8 mouse cellular contexts compared by ENCODE assay signal in genomic region chr7:27490543-27491329, GRCm38 (mm10). TPM values are rescaled to one million over a fixed set of nuclear protein-coding genes. Genes with fewer than 3 reads are reported as not detected.
A peak's percentile ranks its signal among the peaks of the same experiment; 100 is the strongest.
DNase-seq lines count a peak whose midpoint lies in the region; ATAC-seq and TF ChIP-seq lines count a peak whose summit lies in the region.

No protein-coding gene starts in this region.

- peak; percentile 59 for TF ChIP-seq POLR2A in heart, adult 2 months (IDR thresholded peaks at IDR 0.05; ENCODE audit: insufficient read depth, low read depth, low read length)

- peak overlapping the region; percentile 37 for H3K4me3 ChIP-seq in embryonic facial prominence, embryonic 14.5 days (ENCODE audit: low read depth, low read length)
- H3K4me3 ChIP-seq in heart, adult 2 months = peak overlapping the region; percentile 51
- peak overlapping the region; percentile 41 for H3K4me3 ChIP-seq in limb, embryonic 13.5 days
- H3K4me3 ChIP-seq in midbrain, embryonic 15.5 days = peak overlapping the region; percentile 24

- H3K4me2 ChIP-seq in embryonic facial prominence, embryonic 14.5 days (ENCODE audit: low read depth, low read length) = peak overlapping the region; percentile 62
- peak overlapping the region; percentile 67 for H3K4me2 ChIP-seq in limb, embryonic 13.5 days (replicated peaks)
- H3K4me2 ChIP-seq in midbrain, embryonic 15.5 days = peak overlapping the region; percentile 47

- 3% methylated on average over 25 of the region's 33 CpGs for WGBS in embryonic facial prominence, embryonic 14.5 days
- under 1% methylated on average over 30 of the region's 33 CpGs for WGBS in heart, adult 2 months
- WGBS in limb, embryonic 13.5 days = 1% methylated on average over 32 of the region's 33 CpGs
- WGBS in midbrain, embryonic 15.5 days = 3% methylated on average over 32 of the region's 33 CpGs

- no peaks in the 10 kb centered on the region for H3K27me3 ChIP-seq in embryonic facial prominence, embryonic 14.5 days (replicated peaks; ENCODE audit: control insufficient read depth, insufficient read depth, low read length)
- no peaks in the 10 kb centered on the region for H3K27me3 ChIP-seq in heart, adult 2 months (ENCODE audit: control insufficient read depth, insufficient read depth, low read length)
- no peaks in the 10 kb centered on the region for H3K27me3 ChIP-seq in limb, embryonic 13.5 days
- peaks cover 8% of the 10 kb centered on the region; the same call in 1 of the 2 replicates for H3K27me3 ChIP-seq in midbrain, embryonic 15.5 days (replicated peaks)

- H3K9ac ChIP-seq in embryonic facial prominence, embryonic 14.5 days (ENCODE audit: low read depth, low read length) = peak overlapping the region; percentile 62
- peak overlapping the region; percentile 64 for H3K9ac ChIP-seq in heart, adult 2 months (ENCODE audit: low read depth, low read length)
- peak overlapping the region; percentile 63 for H3K9ac ChIP-seq in limb, embryonic 13.5 days
- H3K9ac ChIP-seq in midbrain, embryonic 15.5 days = no peak overlapping the region

- ATAC-seq in embryonic facial prominence, embryonic 14.5 days (ENCODE audit: low read depth) = peak; percentile 62
- peak; percentile 34 for ATAC-seq in limb, embryonic 13.5 days (ENCODE audit: low FRiP score, low read depth)
- ATAC-seq in midbrain, embryonic 15.5 days (replicated peaks) = no peak

- no peaks in the 10 kb centered on the region; the same call in 1 of the 2 replicates for H3K79me2 ChIP-seq in heart, adult 2 months (replicated peaks; ENCODE audit: control insufficient read depth, insufficient read depth, low read length)

- DNase-seq in 3T3-L1 (ENCODE audit: low read depth, low spot score) = peak; percentile 91
- peak; percentile 87 to 88 for DNase-seq in adrenal gland, postnatal 4 days (ENCODE audit: low spot score in 2 of 2)
- peak; percentile 94 for DNase-seq in embryonic facial prominence, embryonic 14.5 days (ENCODE audit: low spot score)
- DNase-seq in heart, adult 2 months = peak; percentile 96 to 97
- DNase-seq in kidney, adult 8-10 months = peak; percentile 93 to 96
- DNase-seq in spleen, postnatal 10 days (ENCODE audit: low spot score in 2 of 2) = peak; percentile 94 to 96

- H3K27ac ChIP-seq in embryonic facial prominence, embryonic 14.5 days (replicated peaks; ENCODE audit: low read depth, low read length) = peak overlapping the region; percentile 93
- peak overlapping the region; percentile 96 for H3K27ac ChIP-seq in heart, adult 2 months
- H3K27ac ChIP-seq in limb, embryonic 13.5 days = peak overlapping the region; percentile 89
- H3K27ac ChIP-seq in midbrain, embryonic 15.5 days = peak overlapping the region; percentile 44

- no peak for TF ChIP-seq CTCF in heart, adult 2 months (IDR thresholded peaks at IDR 0.05)

- intact Hi-C loops in heart, adult 2 months (cut with DNase I) = loop anchor here (1.0 to 5.0 kb wide), 4 partner anchors 11 to 312 kb away; no protein-coding TSS in a partner anchor

- H3K36me3 ChIP-seq in embryonic facial prominence, embryonic 14.5 days (ENCODE audit: control insufficient read depth, insufficient read depth, low read length) = peaks cover 11% of the 10 kb centered on the region
- peaks cover 10% of the 10 kb centered on the region for H3K36me3 ChIP-seq in heart, adult 2 months (ENCODE audit: control insufficient read depth, insufficient read depth, low read length)
- peaks cover 9% of the 10 kb centered on the region for H3K36me3 ChIP-seq in limb, embryonic 13.5 days
- H3K36me3 ChIP-seq in midbrain, embryonic 15.5 days (replicated peaks) = no peaks in the 10 kb centered on the region

- no peaks in the 10 kb centered on the region for H3K9me3 ChIP-seq in embryonic facial prominence, embryonic 14.5 days (ENCODE audit: control insufficient read depth, low read length)
- no peaks in the 10 kb centered on the region for H3K9me3 ChIP-seq in limb, embryonic 13.5 days
- H3K9me3 ChIP-seq in midbrain, embryonic 15.5 days = no peaks in the 10 kb centered on the region

- 0 out of 2 replicates have a peak, but pooled peaks have one; percentile 10 for TF ChIP-seq EP300 in heart, adult 2 months (IDR thresholded peaks at IDR 0.05; ENCODE audit: insufficient read depth, low read depth, low read length)

- H3K4me1 ChIP-seq in embryonic facial prominence, embryonic 14.5 days (ENCODE audit: control insufficient read depth, insufficient read depth, low read length) = peaks cover 18% of the 10 kb centered on the region
- H3K4me1 ChIP-seq in heart, adult 2 months (ENCODE audit: control insufficient read depth, insufficient read depth, low read length) = peaks cover 16% of the 10 kb centered on the region
- H3K4me1 ChIP-seq in limb, embryonic 13.5 days = peaks cover 28% of the 10 kb centered on the region
- H3K4me1 ChIP-seq in midbrain, embryonic 15.5 days = peaks cover 14% of the 10 kb centered on the region

RNA-seq across cellular contexts. Expression of gene Sertad1, which starts 4.0 kb away (rescaled TPM):
- 10 to 100 TPM; 18.1 to 18.8 TPM for total RNA-seq in adrenal gland, postnatal 4 days (2021)
- polyA plus RNA-seq in embryonic facial prominence, embryonic 14.5 days (2014; fragmentation: Nextera tagmentation; extraction: Ambion mirVana) = 32.6 and 34.7 TPM in 2 replicates
- total RNA-seq in heart, adult 2 months (2021) = 10 to 100 TPM in 1 of 2 experiments, 1 to 10 TPM in 1; 7.6 to 10.2 TPM
- polyA plus RNA-seq in heart, adult 2 months (2012; rRNA removed) = 12.2 and 14.0 TPM in 2 replicates
- 37.8 and 39.2 TPM in 2 replicates for polyA plus RNA-seq in limb, embryonic 13.5 days (2015; fragmentation: Nextera tagmentation; extraction: Ambion mirVana)
- 8.3 and 9.2 TPM in 2 replicates for polyA plus RNA-seq in midbrain, embryonic 15.5 days (2015; fragmentation: Nextera tagmentation; extraction: Ambion mirVana)

RNA-seq across cellular contexts. Expression of gene Prx, which starts 8.4 kb away (rescaled TPM):
- total RNA-seq in adrenal gland, postnatal 4 days (2021) = 1 to 10 TPM; 7.0 to 8.8 TPM
- polyA plus RNA-seq in embryonic facial prominence, embryonic 14.5 days (2014; fragmentation: Nextera tagmentation; extraction: Ambion mirVana) = 2.5 and 2.9 TPM in 2 replicates
- under 1 TPM; 0.59 to 0.81 TPM for total RNA-seq in heart, adult 2 months (2021)
- 0.59 and 0.61 TPM in 2 replicates for polyA plus RNA-seq in heart, adult 2 months (2012; rRNA removed)
- polyA plus RNA-seq in limb, embryonic 13.5 days (2015; fragmentation: Nextera tagmentation; extraction: Ambion mirVana) = 5.2 TPM in 2 replicates
- 1.4 and 1.6 TPM in 2 replicates for polyA plus RNA-seq in midbrain, embryonic 15.5 days (2015; fragmentation: Nextera tagmentation; extraction: Ambion mirVana)

RNA-seq across cellular contexts. Expression of gene Sertad3, which starts 17.2 kb away (rescaled TPM):
- total RNA-seq in adrenal gland, postnatal 4 days (2021) = 10 to 100 TPM; 16.7 to 17.3 TPM
- 31.3 and 31.9 TPM in 2 replicates for polyA plus RNA-seq in embryonic facial prominence, embryonic 14.5 days (2014; fragmentation: Nextera tagmentation; extraction: Ambion mirVana)
- 1 to 10 TPM; 3.5 to 6.2 TPM for total RNA-seq in heart, adult 2 months (2021)
- 6.9 TPM in 2 replicates for polyA plus RNA-seq in heart, adult 2 months (2012; rRNA removed)
- polyA plus RNA-seq in limb, embryonic 13.5 days (2015; fragmentation: Nextera tagmentation; extraction: Ambion mirVana) = 33.6 and 36.3 TPM in 2 replicates
- polyA plus RNA-seq in midbrain, embryonic 15.5 days (2015; fragmentation: Nextera tagmentation; extraction: Ambion mirVana) = 7.9 and 9.9 TPM in 2 replicates

RNA-seq across cellular contexts. Expression of gene Hipk4, which starts 32.3 kb away (rescaled TPM):
- 1 to 10 TPM; 1.4 to 1.8 TPM for total RNA-seq in adrenal gland, postnatal 4 days (2021)
- 0.54 and 0.93 TPM in 2 replicates for polyA plus RNA-seq in embryonic facial prominence, embryonic 14.5 days (2014; fragmentation: Nextera tagmentation; extraction: Ambion mirVana)
- total RNA-seq in heart, adult 2 months (2021) = under 1 TPM; 0.10 to 0.14 TPM
- polyA plus RNA-seq in heart, adult 2 months (2012; rRNA removed) = 0.20 and 0.21 TPM in 2 replicates
- 0.87 and 1.4 TPM in 2 replicates for polyA plus RNA-seq in limb, embryonic 13.5 days (2015; fragmentation: Nextera tagmentation; extraction: Ambion mirVana)
- polyA plus RNA-seq in midbrain, embryonic 15.5 days (2015; fragmentation: Nextera tagmentation; extraction: Ambion mirVana) = 0.83 and 0.99 TPM in 2 replicates

RNA-seq across cellular contexts. Expression of gene Blvrb, which starts 43.0 kb away (rescaled TPM):
- total RNA-seq in adrenal gland, postnatal 4 days (2021) = 10 to 100 TPM; 58.4 to 62.1 TPM
- polyA plus RNA-seq in embryonic facial prominence, embryonic 14.5 days (2014; fragmentation: Nextera tagmentation; extraction: Ambion mirVana) = 67.3 and 75.2 TPM in 2 replicates
- total RNA-seq in heart, adult 2 months (2021) = 10 to 100 TPM; 29.9 to 31.7 TPM
- polyA plus RNA-seq in heart, adult 2 months (2012; rRNA removed) = 41.7 and 46.2 TPM in 2 replicates
- 38.9 and 46.3 TPM in 2 replicates for polyA plus RNA-seq in limb, embryonic 13.5 days (2015; fragmentation: Nextera tagmentation; extraction: Ambion mirVana)
- polyA plus RNA-seq in midbrain, embryonic 15.5 days (2015; fragmentation: Nextera tagmentation; extraction: Ambion mirVana) = 17.9 and 19.5 TPM in 2 replicates

Comparison
In these comparisons a context has a peak if more than half of its experiments do, and no peak if none do; other contexts are left out.
1. H3K27ac ChIP-seq: peak in every context shown above with its lines; median percentile 96 in heart, adult 2 months; 93 in embryonic facial prominence, embryonic 14.5 days; 89 in limb, embryonic 13.5 days; 44 in midbrain, embryonic 15.5 days.